Mouse (Mus musculus): Measurements from ENCODE around the gene Olfr640. TPM values are rescaled to one million over a fixed set of nuclear protein-coding genes. Genes with fewer than 3 reads are reported as not detected.

Gene Olfr640
- total RNA-seq (2021), result not detected

DNA sequence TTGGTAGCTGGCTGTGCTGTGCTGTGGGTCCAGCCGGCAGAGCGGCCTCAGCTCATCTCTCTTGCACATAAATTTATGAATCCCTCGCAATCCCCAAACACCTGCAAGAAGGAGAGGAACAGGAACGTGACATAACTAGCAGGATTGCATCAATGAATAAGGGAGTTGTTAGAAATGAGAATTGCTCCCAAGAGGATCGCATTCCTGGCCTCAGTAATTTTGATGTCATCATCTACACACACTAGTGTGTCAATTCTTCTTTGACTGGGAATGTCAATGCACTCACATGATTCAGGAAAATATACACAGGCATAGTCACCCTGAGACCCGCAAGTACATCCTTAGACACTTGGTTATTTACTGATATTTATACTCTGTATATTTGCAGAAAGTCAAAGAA lies at the start of gene Olfr640:
Gene Olfr640 (minus strand): TSS at position 101 of the 400 bp plus-strand sequence.
- intact Hi-C loops (cut with DNase I), result no loop called here
- DNase-seq (ENCODE audit: extremely low spot score in 1 of 2, low spot score in 2 of 2), result no peak

GRCm38 (mm10) chr7:104071769-104072168 lies 46.4 kb upstream of the Olfr640 start, which contains the start of gene Olfr644:
Olfr644 (minus strand) TSS chr7:104071869.
- intact Hi-C loops (cut with DNase I), result no loop called here
- no peak for DNase-seq (ENCODE audit: extremely low spot score in 1 of 2, low spot score in 2 of 2)

- DNase-seq (ENCODE audit: extremely low spot score in 1 of 2, low spot score in 2 of 2), result no peak
- intact Hi-C loops (cut with DNase I), result no loop called here
Observed at GRCm38 (mm10) chr7:104061345-104061744, 36.0 kb upstream of the Olfr640 start, which contains the start of gene 4930516K23Rik. 4930516K23Rik (minus strand) TSS chr7:104061445.

DNA sequence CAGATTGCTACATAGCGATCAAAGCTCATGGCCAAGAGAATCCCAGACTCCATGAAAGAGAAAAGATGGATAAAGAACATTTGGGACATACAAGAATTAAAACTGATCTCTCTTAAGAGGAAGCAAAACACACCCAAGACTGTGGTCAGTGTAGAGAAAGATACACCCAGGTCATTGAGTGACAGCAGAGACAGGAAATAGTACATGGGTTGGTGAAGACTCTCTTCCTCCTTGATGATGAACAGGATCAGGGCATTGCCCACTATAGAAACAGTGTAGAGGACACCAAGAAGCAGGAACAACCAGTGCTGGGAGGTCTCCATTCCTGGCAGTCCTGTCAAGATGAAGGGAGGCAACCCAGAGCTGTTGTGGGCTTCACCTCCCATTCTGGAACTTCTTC lies 33.8 kb upstream of the Olfr640 start:
- no peak for DNase-seq (ENCODE audit: extremely low spot score in 1 of 2, low spot score in 2 of 2)
- intact Hi-C loops (cut with DNase I), result no loop called here

- intact Hi-C loops (cut with DNase I), result no loop called here
- DNase-seq (ENCODE audit: extremely low spot score in 1 of 2, low spot score in 2 of 2), result no peak
Observed at GRCm38 (mm10) chr7:104052566-104052965, 27.2 kb upstream of the Olfr640 start, which contains the start of gene Olfr642. Olfr642 (minus strand) TSS chr7:104052666.

DNA sequence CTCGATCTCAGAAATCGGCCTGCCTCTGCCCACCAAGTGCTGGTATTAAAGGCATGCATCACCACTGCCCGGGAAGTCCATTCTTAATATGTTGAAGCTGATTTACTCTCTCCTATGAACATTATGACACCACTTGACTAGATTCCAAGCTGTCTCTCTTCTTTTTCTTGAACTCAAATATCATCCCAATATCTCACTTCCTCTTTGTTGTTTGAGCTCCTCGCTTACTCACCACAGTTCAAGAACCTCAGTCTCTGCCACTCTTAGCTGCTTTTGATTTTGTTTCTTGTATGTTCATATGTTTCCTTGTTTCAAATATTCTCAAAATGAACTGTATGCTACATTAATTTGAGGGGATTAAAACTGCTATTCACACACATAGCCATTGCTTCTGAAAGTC lies 25.4 kb upstream of the Olfr640 start:
- no peak for DNase-seq (ENCODE audit: extremely low spot score in 1 of 2, low spot score in 2 of 2)
- intact Hi-C loops (cut with DNase I), result no loop called here

DNA sequence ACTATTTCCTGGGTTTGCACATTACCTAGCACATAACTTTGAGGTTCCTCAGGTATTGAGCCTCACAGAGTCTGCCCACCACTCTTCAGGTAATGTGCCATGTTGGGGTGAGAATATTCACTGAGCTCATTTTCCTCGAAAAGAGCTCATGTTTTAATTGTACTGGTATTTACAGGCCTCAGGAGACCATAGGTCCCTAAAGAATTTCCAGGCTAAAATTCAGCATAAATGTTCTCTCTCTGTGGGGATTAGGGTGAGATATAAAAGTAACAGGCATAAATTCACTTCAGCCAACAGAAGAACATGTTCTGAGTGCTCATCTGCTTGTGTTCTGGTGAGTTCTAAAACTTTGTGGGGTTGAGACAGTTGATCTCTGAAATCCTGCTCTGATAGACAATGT lies 9.8 kb upstream of the Olfr640 start, which contains the start of gene Olfr641:
Gene Olfr641 (plus strand): TSS at position 301 of the 400 bp plus-strand sequence.
- intact Hi-C loops (cut with DNase I), result no loop called here
- no peak for DNase-seq (ENCODE audit: extremely low spot score in 1 of 2, low spot score in 2 of 2)

DNA sequence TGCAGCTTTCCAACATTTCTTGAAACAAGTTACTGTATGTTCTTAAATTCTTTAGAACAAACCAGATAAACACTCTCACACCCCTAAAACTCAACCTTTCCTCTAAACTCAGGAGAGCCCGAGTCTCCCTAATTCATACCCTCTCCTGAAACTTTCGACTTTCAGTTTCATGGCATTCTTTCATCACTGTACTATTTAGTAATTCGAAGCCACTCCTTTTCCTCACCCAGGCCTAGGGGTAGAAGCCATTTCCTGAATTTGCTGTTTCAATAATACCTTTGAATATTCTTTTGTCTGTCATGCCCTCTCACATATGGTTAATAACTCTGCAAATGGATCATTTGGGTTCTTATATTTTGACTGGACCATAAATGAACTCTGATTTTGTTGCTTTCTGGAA lies 1.6 kb upstream of the Olfr640 start:
- intact Hi-C loops (cut with DNase I), result no loop called here
- DNase-seq (ENCODE audit: extremely low spot score in 1 of 2, low spot score in 2 of 2), result no peak

DNA sequence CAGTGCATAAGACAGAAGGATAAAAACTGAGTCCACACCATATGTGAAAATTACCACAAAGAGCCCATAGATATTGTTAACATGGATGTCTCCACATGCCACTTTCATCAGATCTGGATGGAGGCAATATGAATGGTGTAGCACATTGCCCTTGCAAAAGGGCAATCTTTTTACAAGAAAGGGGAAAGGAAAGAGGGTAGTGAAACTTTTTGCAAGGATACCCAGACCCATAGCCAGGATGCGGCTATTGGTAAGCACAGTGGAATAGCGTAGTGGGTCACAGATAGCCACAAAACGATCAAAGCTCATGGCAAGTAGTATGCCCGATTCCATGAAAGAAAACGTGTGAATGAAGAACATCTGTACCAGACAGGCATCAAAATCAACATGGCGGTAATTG lies 3.7 kb downstream of the Olfr640 start:
- DNase-seq (ENCODE audit: extremely low spot score in 1 of 2, low spot score in 2 of 2), result no peak
- intact Hi-C loops (cut with DNase I), result no loop called here

DNA sequence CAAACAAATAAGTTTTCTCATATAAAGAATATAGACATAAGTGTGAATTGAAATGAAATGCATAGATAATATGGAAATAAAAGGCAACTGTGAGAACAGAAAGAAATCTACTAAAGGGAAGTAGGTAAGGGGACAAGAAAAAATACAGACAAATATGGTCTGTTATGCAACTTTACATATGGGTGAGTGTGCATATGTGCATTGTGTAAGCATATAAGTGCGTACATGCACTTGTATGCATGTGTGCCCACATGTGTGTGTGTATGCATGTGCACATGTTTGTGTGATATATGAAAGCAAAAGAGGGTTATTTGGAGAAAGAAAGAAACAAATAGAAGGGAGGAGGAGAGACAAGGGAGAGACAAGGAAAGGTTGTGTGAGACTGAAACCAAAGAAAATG lies 6.4 kb downstream of the Olfr640 start:
- intact Hi-C loops (cut with DNase I), result no loop called here
- no peak for DNase-seq (ENCODE audit: extremely low spot score in 1 of 2, low spot score in 2 of 2)

DNA sequence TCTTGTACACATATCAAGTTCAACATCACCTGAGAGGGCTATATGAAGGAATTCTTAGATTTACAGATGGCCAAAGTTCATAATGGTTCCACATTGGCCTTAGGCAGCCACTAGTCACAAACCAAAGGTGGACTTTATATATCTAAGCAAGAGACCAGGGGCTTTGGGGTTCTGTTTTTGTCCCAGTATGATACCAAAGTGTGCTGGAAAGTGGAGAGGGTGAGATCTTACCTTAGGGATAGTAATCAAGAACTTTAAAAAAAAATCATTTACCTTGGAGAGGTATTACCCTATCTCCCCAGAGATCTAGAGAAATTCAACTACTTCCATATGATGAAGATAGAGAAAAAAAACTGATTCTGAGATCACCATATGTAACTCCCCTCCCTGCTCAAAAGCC lies 8.2 kb downstream of the Olfr640 start, which contains the start of gene Olfr639:
Gene Olfr639 (minus strand): TSS at position 101 of the 400 bp plus-strand sequence.
- intact Hi-C loops (cut with DNase I), result no loop called here
- DNase-seq (ENCODE audit: extremely low spot score in 1 of 2, low spot score in 2 of 2), result no peak

GRCm38 (mm10) chr7:103999124-103999523 lies 26.2 kb downstream of the Olfr640 start:
- DNase-seq (ENCODE audit: extremely low spot score in 1 of 2, low spot score in 2 of 2), result no peak
- intact Hi-C loops (cut with DNase I), result no loop called here

DNA sequence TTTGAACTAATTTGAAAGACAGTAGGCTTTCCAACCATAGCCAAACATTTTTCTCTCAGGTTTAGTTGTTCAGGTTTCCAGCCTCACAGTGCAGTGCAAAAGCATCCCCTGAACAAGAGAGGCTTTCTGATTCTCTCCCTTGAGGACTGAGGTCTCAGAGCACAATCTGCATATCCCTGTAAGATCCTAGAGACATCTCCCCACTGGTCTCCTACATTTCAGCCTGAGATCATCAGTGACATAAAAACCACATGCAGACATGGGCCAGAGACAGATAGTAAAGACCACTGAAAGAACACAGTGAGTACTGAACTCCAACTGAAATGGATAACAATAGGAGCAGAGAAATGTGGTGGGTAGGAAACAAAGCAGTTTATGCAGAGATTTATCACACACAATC lies 26.9 kb downstream of the Olfr640 start, which contains the start of gene Olfr638:
Gene Olfr638 (plus strand): TSS at position 301 of the 400 bp plus-strand sequence.
- intact Hi-C loops (cut with DNase I), result no loop called here
- DNase-seq (ENCODE audit: extremely low spot score in 1 of 2, low spot score in 2 of 2), result no peak

DNA sequence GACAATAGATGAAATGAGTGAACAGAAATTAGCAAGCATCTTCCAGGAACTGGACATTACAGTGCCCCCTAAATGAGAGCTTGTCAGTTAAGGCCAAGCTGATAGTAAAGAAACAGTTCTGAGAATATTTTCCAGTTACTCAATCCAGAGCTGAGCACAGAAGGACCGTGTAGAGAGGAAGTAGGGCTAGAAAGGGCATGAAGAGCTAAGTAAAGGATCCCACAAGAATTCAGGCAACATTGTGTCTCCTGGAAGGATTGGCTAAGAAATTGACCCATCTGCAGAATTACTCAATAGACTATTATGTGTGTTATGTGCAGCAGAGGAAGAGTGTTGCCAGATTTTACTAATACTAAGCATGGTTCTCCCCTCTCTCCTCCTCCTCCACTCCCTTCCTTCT lies 53.6 kb downstream of the Olfr640 start:
- no peak for DNase-seq (ENCODE audit: extremely low spot score in 1 of 2, low spot score in 2 of 2)
- intact Hi-C loops (cut with DNase I), result no loop called here

DNA sequence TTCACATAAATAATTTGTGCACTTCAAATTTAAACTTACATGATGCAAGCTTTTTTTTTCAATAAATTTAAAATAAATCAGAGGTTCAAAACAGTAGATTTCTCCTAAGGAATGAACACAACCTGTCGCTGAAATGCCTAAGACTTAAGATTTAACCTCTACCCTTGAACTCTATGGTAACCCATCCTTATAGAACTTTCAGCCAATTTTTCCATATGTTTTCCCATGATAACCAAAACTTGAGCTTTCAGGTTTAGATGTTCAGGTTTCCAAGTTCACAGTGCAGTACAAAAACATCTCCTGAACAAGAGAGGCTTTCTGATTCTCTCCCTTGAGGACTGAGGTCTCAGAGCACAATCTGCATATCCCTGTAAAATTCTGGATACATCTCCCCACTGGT lies 54.5 kb downstream of the Olfr640 start, which contains the start of gene Olfr635:
Gene Olfr635 (plus strand): TSS at position 301 of the 400 bp plus-strand sequence.
- intact Hi-C loops (cut with DNase I), result no loop called here
- DNase-seq (ENCODE audit: extremely low spot score in 1 of 2, low spot score in 2 of 2), result no peak

Other genes starting within 250 kb of the Olfr640 start
- not detected for gene Olfr68, start 245.9 kb downstream of the Olfr640 start, total RNA-seq (2021)
- not detected for gene Olfr67, start 233.8 kb downstream of the Olfr640 start, total RNA-seq (2021)
- gene Hbb-bt, start 211.6 kb downstream of the Olfr640 start, total RNA-seq (2021), result 100 to 1,000 TPM in 1 of 2 experiments, 10 to 100 TPM in 1; 58.1 to 118 TPM
- gene Hbb-bs, start 197.5 kb downstream of the Olfr640 start, total RNA-seq (2021), result 100 to 1,000 TPM; 487 to 924 TPM
- not detected for gene Hbb-bh2, start 185.1 kb downstream of the Olfr640 start, total RNA-seq (2021)
- not detected for gene Hbb-bh1, start 182.4 kb downstream of the Olfr640 start, total RNA-seq (2021)
- gene Hbb-y, start 172.4 kb downstream of the Olfr640 start, total RNA-seq (2021), result not detected
- not detected for gene Olfr66, start 139.3 kb downstream of the Olfr640 start, total RNA-seq (2021)
- not detected for gene Olfr64, start 131.1 kb downstream of the Olfr640 start, total RNA-seq (2021)
- gene Olfr65, start 122.1 kb downstream of the Olfr640 start, total RNA-seq (2021), result under 1 TPM in 1 of 2 experiments, not detected in 1; 0.19 TPM
- not detected for gene Olfr631, start 96.7 kb downstream of the Olfr640 start, total RNA-seq (2021)
- under 1 TPM in 1 of 2 experiments, not detected in 1; 0.26 TPM for gene Olfr632, start 91.2 kb downstream of the Olfr640 start, total RNA-seq (2021)
- not detected for gene Olfr633, start 81.1 kb downstream of the Olfr640 start, total RNA-seq (2021)
- gene Olfr635, start 54.4 kb downstream of the Olfr640 start, total RNA-seq (2021), result under 1 TPM; 0.04 to 0.06 TPM
- gene Olfr638, start 26.8 kb downstream of the Olfr640 start, total RNA-seq (2021), result not detected
- under 1 TPM; 0.11 to 0.20 TPM for gene Olfr639, start 8.3 kb downstream of the Olfr640 start, total RNA-seq (2021)
- not detected for gene Olfr641, start 9.9 kb upstream of the Olfr640 start, total RNA-seq (2021)
- not detected for gene Olfr642, start 27.1 kb upstream of the Olfr640 start, total RNA-seq (2021)
- not detected for gene 4930516K23Rik, start 35.9 kb upstream of the Olfr640 start, total RNA-seq (2021)
- gene Olfr644, start 46.3 kb upstream of the Olfr640 start, total RNA-seq (2021), result not detected
- gene Olfr645, start 59.9 kb upstream of the Olfr640 start, total RNA-seq (2021), result not detected
- gene Olfr646, start 79.3 kb upstream of the Olfr640 start, total RNA-seq (2021), result not detected
- gene Ubqln5, start 104.3 kb upstream of the Olfr640 start, total RNA-seq (2021), result not detected
- gene Olfr643, start 111.8 kb upstream of the Olfr640 start, total RNA-seq (2021), result not detected
- gene Ubqln3, start 117.7 kb upstream of the Olfr640 start, total RNA-seq (2021), result not detected
- gene Ubqlnl, start 125.0 kb upstream of the Olfr640 start, total RNA-seq (2021), result not detected
- gene Olfm5, start 139.3 kb upstream of the Olfr640 start, total RNA-seq (2021), result not detected
- gene Olfr648, start 157.8 kb upstream of the Olfr640 start, total RNA-seq (2021), result under 1 TPM; 0.34 to 0.43 TPM
- not detected for gene Olfr649, start 170.4 kb upstream of the Olfr640 start, total RNA-seq (2021)
- under 1 TPM; 0.63 to 0.75 TPM for gene Trim6, start 193.2 kb upstream of the Olfr640 start, total RNA-seq (2021)
- gene Trim34a, start 218.9 kb upstream of the Olfr640 start, total RNA-seq (2021), result under 1 TPM; 0.88 to 0.99 TPM